Mouse (Mus musculus): ENCODE results near the gene Astn2.
A peak's percentile ranks its signal among the peaks of the same experiment; 100 is the strongest.

DNA sequence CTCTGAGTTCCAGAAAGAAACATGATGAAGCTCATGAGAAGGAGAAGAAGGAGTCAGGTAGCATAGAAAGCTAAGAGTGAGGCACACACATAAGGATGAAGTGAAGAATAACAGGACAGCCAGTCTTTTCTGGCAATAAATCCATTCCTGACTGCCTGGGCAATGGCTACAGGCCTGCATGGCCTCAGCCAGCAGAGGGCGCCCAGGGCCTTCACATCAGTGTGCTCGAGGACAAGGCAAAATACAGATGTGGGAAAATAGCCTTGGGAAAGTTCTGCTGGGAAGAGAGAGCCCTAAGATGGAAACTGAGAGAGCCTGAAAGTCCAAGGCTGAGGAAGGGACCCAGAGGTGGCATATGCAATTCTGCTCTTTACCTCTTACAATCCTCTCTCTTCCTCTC lies 749.7 kb downstream of the Astn2 start:
- peak; percentile 90 for TF ChIP-seq CTCF (IDR thresholded peaks at IDR 0.05; ENCODE audit: insufficient read depth, low read depth, low read length)
- TF ChIP-seq POLR2A (IDR thresholded peaks at IDR 0.05; ENCODE audit: insufficient read depth, low read depth, low read length) = no peak
